Mouse (Mus musculus): ENCODE measurements around the gene Rimkla.
"Not testable (repeated sequence)": the region's sequence is repeated elsewhere in the genome, so short reads cannot be mapped to it uniquely, and the experiment has no call there.

GRCm38 (mm10) chr4:119536615-119537014 is 44.2 kb upstream of the Rimkla start, which contains the start of gene Foxj3:
- not testable (repeated sequence) for TF ChIP-seq CTCF, POLR2A (IDR thresholded peaks at IDR 0.05; ENCODE audit: extremely low read depth, insufficient read depth, low read length)
